Mouse (Mus musculus): ENCODE data around the gene Abhd14a.
A peak's percentile ranks its signal among the peaks of the same experiment; 100 is the strongest.

The Abhd14a gene

DNA sequence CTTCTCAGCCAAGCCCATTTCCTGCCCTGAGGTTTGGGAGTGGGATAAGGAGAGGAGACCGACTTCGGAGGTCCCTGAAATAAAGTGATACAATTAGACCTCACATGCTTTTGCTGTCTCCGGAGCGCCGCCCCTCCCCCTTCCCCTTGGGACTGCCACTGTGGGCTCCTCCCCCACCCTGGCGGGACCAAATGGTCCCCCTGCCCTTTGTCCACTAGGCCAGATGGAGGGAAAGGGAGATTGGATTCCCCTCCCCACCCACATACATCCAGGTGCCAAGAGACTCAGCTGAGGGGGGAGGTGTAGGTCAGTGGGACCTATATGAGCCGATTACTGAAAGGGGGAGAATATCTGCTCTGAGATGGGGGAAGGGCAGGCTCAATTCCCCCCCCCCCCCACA is 5.3 kb upstream of the Abhd14a start:
- DNase-seq (ENCODE audit: low read depth, low spot score) = peak; percentile 87

DNA sequence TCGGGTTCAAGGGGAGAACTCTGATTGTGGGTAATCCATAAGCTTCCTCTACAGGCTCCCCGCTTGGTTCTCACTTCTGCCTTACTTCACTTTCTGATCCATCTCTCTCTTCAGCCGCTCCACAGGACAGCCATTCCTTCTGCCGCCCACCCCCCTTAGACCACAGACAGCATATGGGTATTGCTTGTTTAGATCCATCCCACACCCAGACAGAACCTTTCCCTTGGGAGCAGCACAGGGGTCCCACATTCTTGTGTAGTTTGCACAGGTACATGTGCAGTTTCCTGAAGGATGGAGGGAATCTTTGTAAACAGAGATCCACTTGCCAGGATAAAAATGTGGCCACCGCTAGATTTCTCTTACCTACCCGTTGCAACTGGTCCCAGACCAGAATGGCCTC is 4.9 kb upstream of the Abhd14a start:
- DNase-seq (ENCODE audit: low read depth, low spot score) = no peak

DNA sequence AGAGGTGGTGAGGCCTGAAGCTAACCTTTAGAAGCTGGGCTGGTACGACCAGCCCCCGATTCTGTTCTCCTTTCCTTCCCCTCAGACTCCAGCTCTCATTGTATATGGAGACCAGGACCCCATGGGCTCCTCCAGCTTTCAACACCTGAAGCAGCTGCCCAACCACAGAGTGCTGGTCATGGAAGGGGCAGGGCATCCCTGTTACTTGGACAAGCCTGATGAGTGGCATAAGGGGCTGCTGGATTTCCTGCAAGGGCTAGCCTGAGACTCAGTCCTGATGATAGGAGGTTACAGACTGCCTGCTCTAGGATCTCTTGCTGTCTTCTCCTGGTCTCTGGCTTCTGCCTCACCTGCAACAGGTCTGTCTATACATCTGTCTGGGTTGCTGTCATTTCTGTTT is 4.4 kb upstream of the Abhd14a start:
- no peak for DNase-seq (ENCODE audit: low read depth, low spot score)

DNA sequence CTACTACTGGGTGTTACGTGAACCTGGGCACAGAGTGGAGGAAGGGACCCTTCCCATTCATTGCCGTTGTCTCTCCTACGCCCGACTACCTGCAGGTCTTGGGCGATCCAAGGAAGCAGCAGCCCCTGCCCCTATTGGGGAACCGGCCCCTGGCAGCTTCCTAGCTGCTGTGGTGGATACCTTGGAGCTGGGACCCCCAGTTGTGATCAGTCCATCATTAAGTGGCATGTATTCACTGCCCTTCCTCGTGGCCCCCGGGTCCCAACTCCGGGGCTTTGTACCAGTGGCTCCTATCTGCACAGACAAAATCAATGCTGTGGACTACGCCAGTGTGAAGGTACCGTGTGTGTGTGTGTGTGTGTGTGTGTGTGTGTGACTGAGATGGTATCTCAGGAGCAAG is 3.8 kb upstream of the Abhd14a start:
- no peak for DNase-seq (ENCODE audit: low read depth, low spot score)

DNA sequence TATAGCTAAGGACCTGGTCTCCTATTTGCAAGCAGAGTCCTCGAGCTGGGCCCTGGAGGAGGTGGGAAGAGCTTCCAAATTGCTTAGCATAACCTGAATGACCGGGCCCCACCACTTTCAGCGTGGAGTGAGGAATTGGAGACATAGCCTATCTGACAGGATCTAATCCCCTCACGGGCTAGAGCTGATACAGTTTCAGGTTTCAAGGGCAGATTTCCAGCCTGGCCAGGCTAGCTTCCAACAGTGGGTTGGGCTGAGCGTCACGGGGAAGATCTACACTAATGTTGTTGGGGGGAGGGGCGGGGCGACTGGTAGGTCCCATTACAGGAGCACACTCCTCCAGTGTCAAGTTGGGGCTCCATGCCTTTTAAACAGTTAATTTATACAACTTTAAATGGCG is 3.2 kb upstream of the Abhd14a start:
- DNase-seq (ENCODE audit: low read depth, low spot score) = peak; percentile 75

DNA sequence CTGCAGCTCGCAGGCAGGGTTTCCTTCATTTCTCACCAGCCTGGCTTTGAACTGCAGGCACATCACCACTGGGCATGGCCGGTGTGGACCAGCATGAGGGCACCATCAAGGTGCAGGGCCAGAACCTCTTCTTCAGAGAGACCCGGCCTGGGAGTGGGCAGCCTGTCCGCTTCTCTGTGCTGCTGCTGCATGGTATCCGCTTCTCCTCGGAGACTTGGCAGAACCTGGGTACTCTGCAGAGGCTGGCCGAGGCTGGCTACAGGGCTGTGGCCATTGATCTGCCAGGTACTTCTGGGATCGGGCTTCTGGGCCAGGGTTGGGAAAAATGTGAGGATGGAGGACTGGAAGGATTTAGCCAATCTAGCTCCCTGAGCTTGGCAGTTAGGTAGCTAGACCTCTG is 2.5 kb upstream of the Abhd14a start:
- no peak for DNase-seq (ENCODE audit: low read depth, low spot score)

DNA sequence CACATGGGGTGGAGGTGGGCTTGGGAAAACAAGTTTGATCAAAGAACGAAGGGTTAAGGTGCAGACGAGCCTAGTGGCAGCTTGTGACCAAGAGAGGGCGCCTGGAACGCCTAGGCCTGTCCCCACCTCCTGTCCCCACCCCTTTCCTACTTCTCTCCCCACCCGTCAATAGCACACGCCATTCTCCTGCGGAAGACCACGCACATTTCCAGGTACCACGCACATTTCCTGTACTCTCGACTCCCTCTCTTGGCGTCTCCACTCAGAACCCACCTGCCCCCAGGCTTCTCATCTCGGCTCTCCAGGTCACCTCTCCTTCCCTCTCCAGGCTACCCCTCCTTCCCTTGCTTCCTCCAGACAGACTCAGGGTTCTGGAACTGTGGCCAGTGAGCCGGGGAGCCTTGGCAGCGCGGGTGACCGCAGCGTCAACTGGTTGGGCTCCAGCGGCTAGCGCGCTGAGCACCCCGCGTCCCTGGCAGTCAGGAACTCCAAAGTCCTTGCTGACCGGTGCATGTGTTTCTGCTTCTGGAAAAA is 1.1 kb upstream of the Abhd14a start:
- DNase-seq (ENCODE audit: low read depth, low spot score) = peak; percentile 63

DNA sequence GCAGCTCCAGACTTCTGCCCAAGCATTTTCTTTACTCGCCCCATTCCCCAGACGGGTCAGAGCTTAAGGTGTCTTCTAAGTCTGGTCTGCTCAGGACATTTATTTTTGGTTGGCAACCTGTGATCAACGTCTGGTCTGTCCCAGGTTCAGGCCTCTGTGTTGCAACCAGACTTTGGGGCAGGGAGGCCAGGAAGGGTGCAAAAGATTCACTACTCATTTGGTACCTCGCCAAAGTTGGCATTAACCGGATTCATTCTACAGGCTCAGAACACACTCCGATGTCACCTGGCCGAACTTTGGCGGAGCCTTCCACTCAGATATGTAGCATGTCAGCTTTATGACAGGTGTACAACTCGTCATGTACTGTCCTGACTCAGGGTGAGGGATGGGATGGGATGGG is 473 bp upstream of the Abhd14a start:
- DNase-seq (ENCODE audit: low read depth, low spot score) = no peak

DNA sequence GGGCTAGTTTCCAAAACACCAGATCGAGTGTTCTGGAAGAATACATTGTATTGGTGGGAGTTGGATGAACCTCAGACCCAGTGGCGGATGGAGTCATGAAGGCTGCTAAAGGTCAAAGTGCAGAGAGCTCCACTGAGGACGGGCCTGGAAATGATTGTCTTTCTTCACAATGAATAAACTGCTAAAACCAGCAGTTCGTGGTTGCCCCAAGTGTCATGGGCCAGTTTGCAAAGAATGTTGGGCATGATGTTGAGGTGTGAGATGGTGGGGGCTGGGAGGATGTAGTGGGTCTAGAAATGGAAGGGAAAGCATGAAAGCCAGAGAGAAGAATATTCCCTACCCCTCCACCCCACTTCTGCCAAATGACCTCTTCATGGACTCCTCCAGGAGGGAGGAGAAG is 2.6 kb downstream of the Abhd14a start:
- DNase-seq (ENCODE audit: low read depth, low spot score) = no peak

DNA sequence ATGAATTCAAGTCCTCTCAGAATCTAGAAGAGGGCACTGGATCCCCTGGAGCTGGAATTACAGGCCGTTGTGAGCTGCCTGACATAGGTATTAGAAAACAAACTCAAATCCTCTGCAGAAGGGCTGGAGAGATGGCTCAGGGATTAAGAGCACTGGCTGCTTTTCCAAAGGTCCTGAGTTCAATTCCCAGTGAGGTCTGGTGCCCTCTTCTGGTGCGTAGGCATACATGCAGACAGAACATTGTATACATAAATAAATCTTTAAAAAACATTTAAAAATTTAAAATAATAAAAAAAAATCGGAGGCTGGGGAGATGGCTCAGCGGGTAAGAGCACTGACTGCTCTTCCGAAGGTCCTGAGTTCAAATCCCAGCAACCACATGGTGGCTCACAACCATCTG is 4.8 kb downstream of the Abhd14a start:
- no peak for DNase-seq (ENCODE audit: low read depth, low spot score)

DNA sequence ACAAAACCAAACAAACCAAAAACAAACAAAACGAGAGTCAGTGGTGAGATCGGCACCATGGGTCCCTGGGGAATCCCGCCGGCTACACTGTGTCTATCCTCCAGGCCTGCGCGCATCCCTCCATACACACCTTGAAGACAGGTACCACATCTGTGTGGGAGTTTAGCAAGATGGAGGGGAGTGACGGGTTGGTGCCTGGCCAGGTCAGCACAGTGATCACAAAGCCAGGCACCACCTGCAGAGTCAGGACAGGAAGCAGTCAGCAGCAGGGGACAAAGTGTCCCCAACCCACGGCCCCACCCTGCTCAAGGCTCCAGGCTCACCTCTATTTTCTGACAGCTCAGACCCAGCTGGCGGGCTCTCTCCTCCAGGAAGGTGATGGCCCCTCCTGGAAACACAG is 10.9 kb downstream of the Abhd14a start:
- no peak for DNase-seq (ENCODE audit: low read depth, low spot score)

DNA sequence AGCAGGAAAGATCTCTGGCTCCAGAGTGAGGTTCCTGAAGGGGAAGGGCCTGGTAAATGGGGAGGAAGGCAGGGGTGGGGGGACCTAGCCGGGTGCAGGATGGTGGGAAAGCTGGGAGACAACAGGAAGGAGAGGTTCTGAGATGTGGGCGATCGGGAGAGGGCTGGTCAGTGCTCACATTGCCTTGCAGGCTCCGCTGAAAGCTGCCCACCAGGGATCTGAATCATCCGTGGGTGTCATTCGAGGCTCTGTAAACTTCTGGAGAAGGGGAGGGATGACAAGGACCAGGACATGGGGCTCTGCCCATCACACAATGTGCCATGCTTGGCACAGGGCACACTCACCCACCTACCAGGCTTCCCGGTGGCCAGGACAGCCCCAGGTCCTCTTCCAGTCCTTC is 14.1 kb downstream of the Abhd14a start:
- DNase-seq (ENCODE audit: low read depth, low spot score) = no peak

DNA sequence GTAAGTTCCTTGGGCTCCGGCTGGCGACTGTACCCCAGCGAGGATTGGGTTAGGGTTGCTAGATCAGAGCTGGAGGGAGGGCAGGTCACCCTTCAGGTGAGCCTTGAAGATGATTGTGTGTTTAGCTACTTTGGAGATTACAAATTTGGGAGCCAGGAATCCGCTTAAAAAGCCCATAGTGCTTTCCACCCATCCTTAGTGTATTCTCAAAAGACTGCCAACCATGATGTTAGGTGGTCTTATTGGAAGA is 17.5 kb downstream of the Abhd14a start:
- no peak for DNase-seq (ENCODE audit: low read depth, low spot score)

DNA sequence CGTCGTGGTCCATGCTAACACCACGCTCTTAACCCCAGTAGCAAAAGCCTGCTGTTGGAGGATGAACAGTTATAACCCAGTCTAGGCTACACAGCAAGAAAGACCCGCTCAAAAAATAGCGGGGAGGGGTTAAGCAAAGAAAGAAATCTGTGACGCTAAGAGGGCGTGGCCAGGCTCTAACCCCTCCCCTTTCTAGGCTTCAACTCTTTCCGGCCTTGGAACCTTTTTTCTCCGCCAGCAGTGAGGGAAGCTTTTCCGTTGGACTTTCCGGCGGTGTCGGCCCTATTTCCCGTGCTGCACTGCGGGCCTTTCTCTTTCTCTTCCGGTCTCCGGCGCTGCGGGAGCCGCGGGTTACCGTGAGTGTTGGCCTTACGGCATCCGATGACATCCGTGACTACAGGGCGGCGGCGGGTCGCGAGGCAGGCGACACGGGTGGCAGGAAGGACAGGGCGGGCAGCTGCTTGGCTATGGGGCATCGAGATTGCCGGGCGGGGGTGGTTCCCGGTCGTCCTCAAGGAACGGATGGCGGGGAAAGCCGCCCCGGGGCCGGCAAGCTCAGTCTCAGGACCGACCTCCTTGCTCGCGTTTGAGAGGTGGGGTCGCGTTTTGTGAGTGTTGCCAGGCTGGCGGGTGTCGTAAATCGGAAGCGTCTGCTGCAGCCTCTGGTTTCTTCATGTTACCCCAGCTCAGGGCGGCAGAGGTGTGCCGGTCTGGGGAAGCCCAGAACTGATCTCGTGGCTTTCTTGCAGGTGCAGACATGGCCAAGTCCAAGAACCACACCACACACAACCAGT is 18.1 kb downstream of the Abhd14a start, which contains the start of gene Rpl29:
Rpl29 (plus strand) TSS at position 234 of the 794 bp plus-strand sequence.
- DNase-seq (ENCODE audit: low read depth, low spot score) = peak; percentile 96

DNA sequence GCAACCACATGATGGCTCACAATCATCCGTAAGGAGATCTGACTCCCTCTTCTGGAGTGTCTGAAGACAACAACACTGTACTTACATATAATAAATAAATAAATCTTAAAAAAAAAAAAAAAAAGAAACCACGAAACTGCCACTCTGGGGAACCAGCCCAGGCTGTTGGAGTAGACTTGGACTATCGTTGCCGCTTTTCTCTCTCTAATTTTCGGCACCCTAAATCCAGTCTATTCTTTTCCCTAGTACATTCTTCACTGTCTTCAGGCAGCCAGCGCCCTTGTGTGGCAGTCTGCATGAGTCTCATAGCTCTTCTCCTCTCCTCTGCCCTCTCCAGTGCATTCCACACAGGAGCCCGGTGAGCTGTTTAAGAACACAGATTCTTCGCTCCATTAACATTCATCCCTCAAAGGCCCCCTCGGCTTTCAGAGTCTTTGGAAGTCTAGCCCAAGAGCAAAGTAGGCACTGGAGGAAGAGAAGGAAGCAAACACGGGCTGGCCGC is 18.7 kb downstream of the Abhd14a start:
- DNase-seq (ENCODE audit: low read depth, low spot score) = no peak

DNA sequence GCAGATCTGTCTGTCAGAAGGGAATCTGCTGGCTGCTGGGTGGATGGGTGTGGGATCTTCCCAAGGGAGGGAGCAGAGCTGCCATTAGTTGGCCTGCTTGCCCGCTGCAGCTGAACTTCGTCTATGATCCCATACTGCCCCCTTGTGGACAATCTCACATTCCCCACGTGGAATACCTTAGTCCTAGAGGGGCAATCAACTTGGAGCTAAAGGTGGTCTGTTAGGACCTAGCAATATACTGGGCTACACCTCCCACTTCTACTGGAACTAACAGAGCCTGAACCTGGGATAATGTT is 25.7 kb downstream of the Abhd14a start:
- DNase-seq (ENCODE audit: low read depth, low spot score) = peak; percentile 94

DNA sequence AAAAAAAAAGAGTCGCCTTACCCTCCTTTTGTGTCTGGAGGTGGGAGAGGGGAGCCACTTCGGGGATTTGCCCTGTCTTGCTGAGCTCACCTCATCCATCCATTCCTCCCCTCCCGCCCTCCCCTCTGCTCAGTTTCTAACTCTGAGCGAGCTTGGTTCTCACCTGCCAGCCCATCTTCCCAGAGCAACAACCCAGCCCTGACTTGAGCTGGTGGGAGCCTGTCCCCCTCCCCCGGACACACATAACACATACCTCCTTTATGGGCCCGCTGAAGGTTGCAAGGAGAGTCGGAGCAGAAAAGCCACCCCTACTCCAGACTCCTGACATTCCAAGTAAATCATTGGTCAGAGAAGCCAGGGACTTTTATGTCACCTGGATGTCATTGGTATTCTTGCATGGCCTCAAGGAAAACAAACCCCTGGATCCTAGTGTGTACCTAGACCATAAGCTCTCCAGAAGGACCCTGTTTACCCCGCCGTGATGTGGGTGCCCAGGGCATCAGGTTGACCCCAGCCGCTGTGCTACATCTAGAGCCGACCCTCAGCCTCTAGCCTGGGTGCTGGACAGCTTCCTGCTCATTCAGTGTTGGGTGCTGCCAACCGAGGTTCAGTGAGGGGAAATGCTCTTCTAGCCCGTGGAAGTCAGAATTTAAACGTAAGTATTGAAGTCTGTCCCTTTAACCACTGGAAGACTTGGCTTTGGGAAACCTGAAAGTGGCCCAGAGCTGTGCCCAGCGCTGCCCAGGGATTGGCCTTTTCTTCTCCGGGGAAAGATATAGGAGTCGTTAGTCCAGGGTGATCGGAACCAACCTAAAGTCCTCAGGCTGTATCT is 26.2 kb downstream of the Abhd14a start:
- DNase-seq (ENCODE audit: low read depth, low spot score) = no peak

DNA sequence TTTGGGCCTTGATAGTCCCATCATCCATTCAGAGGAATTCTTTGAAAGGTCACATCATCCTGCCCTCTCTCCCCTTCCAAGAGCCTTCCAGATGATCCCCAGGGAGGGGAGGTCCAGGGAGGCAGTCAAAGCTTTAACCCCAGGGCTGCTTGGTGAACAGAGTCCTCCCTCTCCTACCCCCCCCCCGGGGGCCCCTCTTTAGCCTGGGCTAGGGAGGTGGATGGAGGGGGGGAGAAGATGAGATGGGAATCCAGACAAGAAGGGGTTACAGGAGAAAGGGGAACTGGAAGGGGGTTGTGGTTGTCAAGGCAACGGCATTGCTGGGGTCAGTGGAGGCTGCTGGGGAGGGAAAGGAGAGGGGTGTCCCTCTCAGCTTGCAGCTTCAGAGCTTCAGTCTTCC is 26.9 kb downstream of the Abhd14a start:
- peak; percentile 50 for DNase-seq (ENCODE audit: low read depth, low spot score)

DNA sequence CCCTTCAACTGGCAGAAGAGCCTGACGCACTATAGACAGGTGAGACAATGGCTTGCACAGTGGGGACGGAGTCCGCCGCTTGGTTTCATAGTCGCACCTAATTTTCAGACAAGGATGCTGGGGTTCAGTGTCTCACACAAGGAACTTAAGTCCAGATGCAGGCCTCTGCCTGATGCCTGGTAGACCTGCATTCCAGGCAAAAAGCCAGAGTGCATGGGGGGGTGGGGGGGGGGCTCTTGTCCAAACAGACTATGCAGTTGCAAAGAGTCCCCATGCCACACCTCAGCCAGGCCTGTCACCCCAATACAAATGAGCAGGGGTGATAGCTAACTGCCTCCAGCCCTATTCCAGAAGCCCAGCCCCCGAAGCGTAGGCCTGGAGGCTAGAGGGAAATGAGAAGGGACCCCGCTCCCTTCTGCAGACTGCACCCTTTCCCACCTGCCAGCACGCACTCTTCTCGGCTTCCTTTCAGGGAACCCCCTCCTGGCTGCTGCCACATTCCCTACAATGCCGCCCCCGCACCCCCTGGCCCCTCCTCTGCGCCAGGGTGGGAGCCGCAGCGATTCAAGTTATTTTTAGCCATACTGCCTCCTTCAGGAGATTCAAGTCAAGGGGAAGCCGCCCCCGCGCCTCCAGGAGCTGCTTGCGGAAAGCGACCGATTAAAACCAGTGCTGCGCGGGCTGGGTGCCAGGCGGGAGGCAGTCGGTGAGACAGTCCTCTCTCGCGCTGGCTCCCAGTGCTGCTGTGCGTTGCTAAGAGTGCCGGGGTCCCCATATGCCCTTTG is 29.4 kb downstream of the Abhd14a start:
- peak; percentile 60 for DNase-seq (ENCODE audit: low read depth, low spot score)

DNA sequence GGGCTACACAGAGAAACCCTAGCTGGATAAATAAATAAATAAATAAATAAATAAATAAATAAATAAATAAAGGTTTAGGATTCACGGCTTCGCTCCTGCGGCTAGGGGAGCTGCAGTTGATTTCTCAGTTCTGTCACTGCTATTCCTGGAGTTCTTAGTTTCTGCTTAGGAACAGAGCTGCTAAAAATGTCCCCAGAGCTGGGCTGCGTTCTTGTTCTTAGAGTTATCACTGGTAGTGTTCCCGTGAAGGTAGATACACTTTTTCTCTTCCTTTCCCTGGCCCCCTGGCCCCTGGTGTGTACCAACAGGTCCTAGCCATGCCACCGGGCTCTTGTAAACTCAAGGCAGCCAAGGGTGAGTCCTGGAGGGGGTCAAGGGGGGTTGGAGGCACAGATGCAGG is 30.7 kb downstream of the Abhd14a start:
- DNase-seq (ENCODE audit: low read depth, low spot score) = no peak

DNA sequence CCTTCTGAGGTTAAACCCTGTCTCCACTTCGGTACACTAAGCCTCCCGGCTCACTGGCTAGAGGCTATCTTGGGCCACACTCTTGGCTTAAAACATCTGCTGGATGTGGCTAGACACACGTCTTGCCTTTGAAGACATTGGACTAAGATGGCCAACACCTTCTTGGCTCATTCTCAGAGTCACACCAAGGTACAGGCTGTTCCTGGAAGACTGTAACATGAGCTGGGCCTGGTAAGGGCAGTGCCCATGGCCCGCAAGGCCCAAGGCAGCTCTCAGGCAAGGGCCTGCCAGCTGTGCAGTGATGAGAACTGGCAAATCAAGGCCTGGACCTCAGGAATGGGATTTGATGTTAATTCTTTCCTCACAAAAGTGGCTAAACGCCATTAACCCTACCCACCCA is 33.9 kb downstream of the Abhd14a start:
- no peak for DNase-seq (ENCODE audit: low read depth, low spot score)

DNA sequence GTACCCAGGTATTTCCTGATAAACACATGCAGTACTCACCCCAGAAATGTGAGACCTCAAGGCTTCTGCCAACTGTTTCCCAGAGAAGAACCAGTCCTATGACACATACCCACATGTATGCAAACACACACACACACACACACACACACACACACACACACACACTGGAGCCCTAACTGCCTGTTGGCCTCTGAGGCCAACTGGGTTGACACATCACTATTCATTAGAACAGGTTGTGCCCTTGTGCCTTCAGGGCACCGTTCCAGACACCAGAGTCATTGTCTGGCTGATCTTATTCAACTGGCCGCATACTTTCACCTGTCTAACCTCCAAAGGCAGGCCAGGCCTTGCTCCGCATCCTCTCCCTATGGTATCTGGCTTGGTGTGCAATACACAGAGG is 35.3 kb downstream of the Abhd14a start:
- DNase-seq (ENCODE audit: low read depth, low spot score) = no peak

Data from mesoderm, embryonic 11.5 days (tissue).